Mouse (Mus musculus) bone marrow macrophage, adult 2 months (primary cell): ENCODE data around the gene Gpr183.

ENCODE experiments used
- CTCF ChIP-seq: IDR thresholded peaks from 2 replicates; pipeline ENCODE4 v1.5.1; 2012; ENCODE audit warnings: low read depth, mild to moderate bottlenecking, low read length, moderate library complexity
- POLR2A ChIP-seq: IDR thresholded peaks from 2 replicates; pipeline ENCODE4 v1.6.1; 2012; ENCODE audit warnings: mild to moderate bottlenecking, low read depth, low read length, borderline replicate concordance

GRCm38 (mm10) chr14:121918266-121918665 lies 46.7 kb downstream of the Gpr183 start:
- no peak for TF ChIP-seq POLR2A
- TF ChIP-seq CTCF: no peak
